Mouse (Mus musculus) macrophage (primary cell): ENCODE data around the gene Atn1. TPM values are rescaled to one million over a fixed set of nuclear protein-coding genes. Genes with fewer than 3 reads are reported as not detected.

Experiments
- H3K27ac ChIP-seq: fragments of 350-480 bp; formaldehyde crosslinking; 2 replicates; pipeline ENCODE4 v1.9.0; 2021
- H3K36me3 ChIP-seq: fragments of 350-480 bp; formaldehyde crosslinking; 2 replicates; pipeline ENCODE4 v1.9.0; 2021; ENCODE audit errors: inconsistent target
- H3K4me3 ChIP-seq: fragments of 350-480 bp; formaldehyde crosslinking; 2 replicates; pipeline ENCODE4 v1.9.0; 2021; ENCODE audit errors: inconsistent target
- H3K79me2 ChIP-seq: fragments of 350-480 bp; formaldehyde crosslinking; 2 replicates; pipeline ENCODE4 v1.9.0; 2021; ENCODE audit errors: inconsistent target
- WGBS: methylation state at CpG from one replicate; pipeline ENCODE4 v1.1.7; 2026; ENCODE audit warnings: inconsistent platforms; ENCODE audit not compliant: missing documents; 5-methylcytosine and 5-hydroxymethylcytosine counted together
- polyA plus RNA-seq: library from polyadenylated mRNA; stranded (reverse); fragments of 250-400 nt; gene quantifications from 3 replicates; pipeline ENCODE4 v1.2.4, GENCODE M21; 2018; ENCODE audit warnings: inconsistent platforms

Atn1 gene
- polyA plus RNA-seq, 1 experiment from 2014 or later = 35.6 TPM

DNA sequence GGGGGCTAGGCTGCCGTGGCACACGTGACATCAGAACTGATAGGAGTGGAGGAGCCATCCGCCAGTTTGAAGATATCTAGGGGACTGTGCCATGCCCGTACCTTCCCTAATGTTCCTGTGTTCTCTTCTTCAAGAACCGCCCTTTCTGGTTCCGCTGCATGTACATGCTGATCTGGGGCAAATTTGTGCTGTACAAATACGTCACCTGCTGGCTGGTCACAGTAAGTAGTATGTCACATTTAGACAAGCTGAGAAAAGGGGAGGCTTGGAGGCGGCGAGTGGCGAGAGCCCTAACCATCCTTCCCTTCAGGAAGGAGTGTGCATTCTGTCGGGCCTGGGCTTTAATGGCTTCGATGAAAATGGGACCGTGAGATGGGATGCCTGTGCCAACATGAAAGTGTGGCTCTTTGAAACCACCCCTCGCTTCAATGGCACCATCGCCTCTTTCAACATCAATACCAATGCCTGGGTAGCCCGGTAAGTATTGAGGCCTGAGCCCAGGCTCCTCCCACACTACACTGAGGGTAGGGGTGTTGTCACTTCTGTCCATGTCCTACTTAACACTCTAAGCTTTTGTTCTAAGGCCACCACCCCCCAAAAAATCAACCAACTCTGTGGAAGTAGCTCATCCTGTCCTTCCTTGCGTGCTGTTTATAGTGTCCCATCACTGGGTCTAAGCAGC, 54.1 kb downstream of the Atn1 start:
- peaks cover 62% of the 10 kb centered on the region for H3K36me3 ChIP-seq
- H3K79me2 ChIP-seq = peaks cover 26% of the 10 kb centered on the region
- H3K27ac ChIP-seq = no peak overlapping the region
- WGBS = 95% methylated on average over 17 of the region's 17 CpGs
- no peak overlapping the region for H3K4me3 ChIP-seq

DNA sequence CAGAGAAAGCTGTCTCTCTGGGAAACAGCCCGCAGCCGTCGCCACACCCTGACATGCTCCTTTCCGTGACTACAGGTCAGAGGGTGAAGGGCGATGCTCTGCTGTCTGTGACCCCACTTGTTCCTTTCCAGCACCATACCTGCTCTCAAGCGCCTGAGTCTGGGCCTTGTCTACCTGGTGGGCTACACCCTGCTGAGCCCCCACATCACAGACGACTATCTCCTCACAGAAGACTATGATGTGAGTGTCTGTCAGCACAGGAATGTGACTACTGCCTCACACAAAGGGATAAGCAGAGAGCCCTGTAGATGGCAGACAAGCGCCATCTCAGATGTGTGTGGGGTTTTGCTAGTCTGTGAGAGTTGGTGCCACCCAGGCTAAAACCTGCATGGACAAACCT, 55.0 kb downstream of the Atn1 start:
- no peak overlapping the region for H3K27ac ChIP-seq
- 95% methylated on average over 8 of the region's 8 CpGs for WGBS
- peaks cover 17% of the 10 kb centered on the region for H3K79me2 ChIP-seq
- no peak overlapping the region for H3K4me3 ChIP-seq
- H3K36me3 ChIP-seq = peaks cover 62% of the 10 kb centered on the region

DNA sequence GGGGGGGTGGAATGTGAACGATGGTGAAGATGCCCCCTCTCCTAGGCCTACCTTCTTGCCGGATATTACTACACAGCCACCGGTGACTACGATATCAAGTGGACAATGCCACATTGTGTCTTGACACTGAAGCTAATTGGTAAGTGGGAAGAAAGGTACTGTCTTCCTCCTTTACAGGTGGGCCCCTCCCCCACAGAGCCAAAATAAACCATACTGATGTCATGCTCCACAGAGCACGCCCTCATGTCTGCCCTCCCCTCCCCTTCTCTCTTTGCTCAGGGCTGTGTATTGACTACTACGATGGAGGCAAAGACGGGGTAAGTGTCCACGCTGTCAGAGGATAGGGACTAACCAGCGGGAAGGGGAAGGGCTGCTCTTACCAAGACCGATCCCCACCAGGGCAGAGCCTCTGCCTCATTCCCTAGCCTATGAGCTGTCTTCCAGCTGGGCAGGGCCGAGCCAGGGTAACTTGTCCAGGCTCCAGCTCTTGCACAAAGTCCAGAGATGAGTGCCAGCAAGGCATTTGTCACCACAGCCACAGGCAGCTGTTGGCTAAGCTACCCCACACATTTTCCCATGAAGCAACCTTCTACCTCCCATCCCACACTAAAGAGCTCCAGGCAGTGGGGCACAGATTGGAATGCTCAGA, 56.2 kb downstream of the Atn1 start:
- 92% methylated on average over 10 of the region's 11 CpGs for WGBS
- Histone ChIP-seq H3K4me3 (no peak overlapping the region), H3K27ac (no peak overlapping the region), H3K79me2 (peaks cover 5% of the 10 kb centered on the region; the same call in 1 of the 2 replicates), H3K36me3 (peaks cover 50% of the 10 kb centered on the region)

DNA sequence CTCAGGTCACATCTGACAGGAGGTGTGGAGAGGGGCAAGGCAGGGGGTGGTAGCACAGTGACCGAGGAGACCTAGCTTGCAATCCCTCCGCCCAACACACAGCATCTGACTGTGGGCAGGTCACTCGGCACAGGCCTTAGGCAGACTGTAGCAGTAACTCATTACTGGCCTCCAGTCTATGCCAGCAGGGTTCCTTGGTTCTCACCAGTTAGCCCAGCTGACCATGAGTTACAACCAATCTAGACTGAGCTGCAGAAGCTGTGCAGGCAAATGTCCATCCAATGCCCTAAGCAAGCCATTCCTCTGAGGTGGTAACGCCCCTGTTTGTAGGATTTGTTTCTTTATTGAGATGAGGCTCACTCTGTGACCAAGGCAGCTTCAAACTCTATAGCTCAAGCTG, 57.0 kb downstream of the Atn1 start:
- H3K79me2 ChIP-seq = no peaks in the 10 kb centered on the region
- H3K4me3 ChIP-seq = no peak overlapping the region
- WGBS = 92% methylated on average over 4 of the region's 4 CpGs
- peaks cover 43% of the 10 kb centered on the region for H3K36me3 ChIP-seq
- H3K27ac ChIP-seq = no peak overlapping the region

DNA sequence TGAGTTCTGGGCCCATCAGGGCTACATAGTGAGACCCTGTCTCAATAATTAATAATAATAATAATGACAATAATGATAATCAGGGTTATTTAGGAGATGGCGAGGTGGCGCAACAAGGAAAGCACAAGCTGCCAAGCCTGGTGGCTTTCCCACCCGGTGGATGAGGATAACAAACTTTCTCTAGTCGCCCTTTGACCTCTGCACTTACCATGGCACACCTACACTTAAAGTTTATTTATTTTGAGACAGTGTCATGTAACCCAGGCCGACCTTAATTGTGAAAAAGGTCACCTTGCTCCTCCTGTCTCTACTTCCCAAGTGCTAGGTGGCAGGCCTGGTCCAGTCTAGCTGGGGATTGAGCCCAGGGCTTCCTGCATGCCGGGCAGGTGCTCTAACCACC, 57.6 kb downstream of the Atn1 start:
- Histone ChIP-seq H3K4me3 (no peak overlapping the region), H3K79me2 (no peaks in the 10 kb centered on the region), H3K27ac (no peak overlapping the region), H3K36me3 (peaks cover 37% of the 10 kb centered on the region)
- 95% methylated on average over 6 of the region's 6 CpGs for WGBS

DNA sequence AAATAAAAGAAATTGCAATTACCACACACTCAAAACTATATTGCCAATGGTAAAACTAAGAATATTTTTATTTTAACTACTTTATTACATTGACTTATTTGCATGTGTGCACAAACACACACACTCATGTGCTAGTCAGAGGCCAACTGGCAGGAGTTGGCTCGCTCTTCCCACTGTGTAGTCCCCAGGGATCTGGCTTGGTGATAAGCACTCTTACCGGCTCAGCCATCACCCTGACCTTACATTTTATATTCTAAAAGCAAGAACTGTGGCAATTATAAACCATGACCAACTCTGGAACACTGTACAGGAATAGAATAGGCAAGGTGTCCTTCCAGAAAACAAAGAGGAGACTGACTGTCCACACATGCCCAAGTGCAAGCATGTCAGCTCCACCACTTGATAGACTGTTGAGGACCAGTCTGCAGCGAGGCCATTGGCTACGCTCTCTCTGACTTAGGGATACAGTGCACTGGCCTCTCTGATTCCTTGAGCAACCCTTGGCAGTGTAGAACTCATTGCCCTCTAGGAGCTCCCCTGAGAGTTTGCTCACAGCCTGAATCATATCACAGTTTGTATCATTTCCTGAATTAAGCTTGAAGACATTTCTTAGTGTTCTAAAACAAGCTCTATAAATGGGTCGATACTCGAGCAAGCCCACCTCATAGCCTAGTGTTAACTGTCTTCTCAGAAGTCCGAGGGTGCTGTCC, 59.7 kb downstream of the Atn1 start:
- WGBS = 93% methylated on average over 7 of the region's 7 CpGs
- Histone ChIP-seq H3K79me2 (no peaks in the 10 kb centered on the region), H3K27ac (no peak overlapping the region), H3K36me3 (peaks cover 19% of the 10 kb centered on the region; the same call in 1 of the 2 replicates), H3K4me3 (no peak overlapping the region)

DNA sequence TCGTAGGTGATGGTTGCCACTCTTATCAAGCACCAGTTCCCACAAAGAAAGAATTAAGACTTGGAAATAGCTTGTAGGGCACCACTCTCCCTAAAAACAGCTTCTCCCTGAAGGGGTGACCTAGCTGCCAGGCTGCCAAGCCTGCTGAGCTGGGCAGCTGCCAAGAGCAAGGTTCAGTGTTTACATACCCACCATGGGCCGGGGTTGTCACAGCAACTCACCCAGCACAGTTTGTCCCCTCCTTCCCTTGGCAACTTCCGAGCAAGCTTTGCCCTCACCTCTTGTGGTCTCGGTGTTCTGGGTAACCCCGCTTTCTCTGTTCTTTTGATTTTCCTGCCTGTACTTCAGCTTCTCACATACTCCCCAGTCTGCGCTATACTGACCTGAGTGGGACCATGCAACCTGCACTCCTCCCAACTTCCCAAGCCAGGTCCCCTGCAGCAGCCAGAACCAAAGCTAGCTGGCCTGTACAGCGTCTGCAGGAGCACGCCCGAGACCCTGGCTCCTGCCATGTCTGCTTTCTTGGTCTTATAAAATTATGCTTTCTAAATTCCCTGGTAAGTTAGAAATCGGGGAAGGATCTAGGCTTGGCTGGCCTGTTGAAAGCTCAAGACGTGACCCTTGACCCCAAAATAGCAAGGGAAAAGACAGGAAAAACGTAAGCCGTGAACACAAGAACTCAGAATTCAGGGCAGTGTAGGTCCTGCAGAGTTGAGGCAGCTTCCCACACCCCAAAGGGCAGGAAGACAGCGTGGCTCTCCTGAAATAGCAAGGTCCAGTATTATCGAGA, 62.0 kb downstream of the Atn1 start:
- Histone ChIP-seq H3K4me3 (no peak overlapping the region), H3K27ac (no peak overlapping the region), H3K79me2 (peaks cover 12% of the 10 kb centered on the region; the same call in 1 of the 2 replicates), H3K36me3 (peaks cover 6% of the 10 kb centered on the region; the same call in 1 of the 2 replicates)
- 88% methylated on average over 15 of the region's 15 CpGs for WGBS

DNA sequence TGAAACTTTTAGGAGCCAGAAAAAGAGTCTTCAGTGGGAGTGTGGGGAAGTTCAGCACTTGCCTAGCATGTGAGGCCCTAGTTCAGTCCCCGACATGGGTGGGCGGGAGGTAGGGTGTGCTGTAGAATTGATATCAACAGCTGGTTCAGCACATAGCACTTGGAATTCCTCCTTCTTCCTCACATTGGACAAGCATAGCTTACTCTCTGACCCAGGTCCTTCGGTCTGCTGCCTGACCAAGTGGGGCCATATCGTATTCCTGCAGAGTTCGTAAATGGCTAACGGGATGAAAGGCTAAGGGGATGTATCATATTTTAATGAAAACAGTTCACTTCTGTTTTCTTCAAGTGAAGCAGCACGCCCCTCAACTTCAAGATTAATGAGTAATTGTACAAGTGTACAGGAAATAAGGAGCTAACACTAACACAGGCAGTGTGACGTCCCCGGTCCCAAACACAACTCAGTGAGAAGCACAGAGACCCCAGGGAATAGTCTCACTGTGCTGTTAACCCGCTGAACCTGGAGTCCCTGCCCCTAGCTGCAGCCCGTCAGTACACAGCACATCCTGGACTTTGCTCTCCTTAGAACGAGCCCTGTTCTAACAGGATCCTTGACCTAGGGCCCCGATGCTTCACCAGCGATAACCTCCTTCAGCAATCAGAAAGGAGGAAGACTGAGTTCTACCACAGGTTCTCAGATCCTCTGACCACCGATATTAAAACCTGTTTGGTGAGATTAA, 62.9 kb downstream of the Atn1 start:
- H3K27ac ChIP-seq = no peak overlapping the region
- H3K36me3 ChIP-seq = no peaks in the 10 kb centered on the region
- peaks cover 18% of the 10 kb centered on the region; the same call in 1 of the 2 replicates for H3K79me2 ChIP-seq
- no peak overlapping the region for H3K4me3 ChIP-seq
- WGBS = 75% methylated on average over 15 of the region's 15 CpGs

Other genes starting within 250 kb of the Atn1 start
- gene C1ra, start 244.1 kb downstream of the Atn1 start, polyA plus RNA-seq = 3.5 to 6.5 TPM (median 4.8 TPM) in 3 replicates
- gene C1s1, start 214.2 kb downstream of the Atn1 start, polyA plus RNA-seq = not detected in 3 replicates
- not detected in 3 replicates for gene C1rb, start 186.2 kb downstream of the Atn1 start, polyA plus RNA-seq
- gene C1s2, start 120.4 kb downstream of the Atn1 start, polyA plus RNA-seq = not detected in 3 replicates
- gene Lpcat3, start 93.5 kb downstream of the Atn1 start, polyA plus RNA-seq = 42.1 to 61.4 TPM (median 45.7 TPM) in 3 replicates
- 27.4 to 82.6 TPM (median 54.2 TPM) in 3 replicates for gene Emg1, start 44.3 kb downstream of the Atn1 start, polyA plus RNA-seq
- 84.2 to 177 TPM (median 93.5 TPM) in 3 replicates for gene Phb2, start 44.2 kb downstream of the Atn1 start, polyA plus RNA-seq
- 172 to 251 TPM (median 215 TPM) in 3 replicates for gene Ptpn6, start 17.8 kb downstream of the Atn1 start, polyA plus RNA-seq
- gene Grcc10, start 15.2 kb downstream of the Atn1 start, polyA plus RNA-seq = 43.6 to 99.2 TPM (median 63.8 TPM) in 3 replicates
- not detected in 3 replicates for gene Gm45234, start 503 bp downstream of the Atn1 start, polyA plus RNA-seq
- 4.8 to 9.6 TPM (median 6.7 TPM) in 3 replicates for gene Eno2, start 13.1 kb upstream of the Atn1 start, polyA plus RNA-seq
- not detected in 3 replicates for gene Lrrc23, start 23.2 kb upstream of the Atn1 start, polyA plus RNA-seq
- 24.2 to 48.9 TPM (median 43.2 TPM) in 3 replicates for gene Spsb2, start 52.1 kb upstream of the Atn1 start, polyA plus RNA-seq
- 195 to 347 TPM (median 203 TPM) in 3 replicates for gene Tpi1, start 57.8 kb upstream of the Atn1 start, polyA plus RNA-seq
- 61.4 to 91.7 TPM (median 71.1 TPM) in 3 replicates for gene Usp5, start 73.0 kb upstream of the Atn1 start, polyA plus RNA-seq
- 3.2 to 22.0 TPM (median 8.6 TPM) in 3 replicates for gene Cdca3, start 73.0 kb upstream of the Atn1 start, polyA plus RNA-seq
- gene Gnb3, start 83.8 kb upstream of the Atn1 start, polyA plus RNA-seq = 0.27 TPM in 1 of 3 replicates, not detected in the others
- gene P3h3, start 101.2 kb upstream of the Atn1 start, polyA plus RNA-seq = 9.8 to 27.6 TPM (median 12.3 TPM) in 3 replicates
- 20.0 to 195 TPM (median 70.2 TPM) in 3 replicates for gene Gpr162, start 107.5 kb upstream of the Atn1 start, polyA plus RNA-seq
- gene Cd4, start 131.7 kb upstream of the Atn1 start, polyA plus RNA-seq = 49.3 to 211 TPM (median 83.5 TPM) in 3 replicates
- gene Lag3, start 155.2 kb upstream of the Atn1 start, polyA plus RNA-seq = 1.5 to 1.8 TPM (median 1.5 TPM) in 3 replicates
- gene Ptms, start 163.6 kb upstream of the Atn1 start, polyA plus RNA-seq = 540 to 1,227 TPM (median 1,212 TPM) in 3 replicates
- gene Mlf2, start 174.9 kb upstream of the Atn1 start, polyA plus RNA-seq = 179 to 203 TPM (median 199 TPM) in 3 replicates
- gene Cops7a, start 209.0 kb upstream of the Atn1 start, polyA plus RNA-seq = 42.8 to 68.7 TPM (median 51.4 TPM) in 3 replicates
- 10.8 to 32.4 TPM (median 17.5 TPM) in 3 replicates for gene Pianp, start 240.2 kb upstream of the Atn1 start, polyA plus RNA-seq